Mouse (Mus musculus) regulatory T cell (primary cell): Measurements from ENCODE around the gene Olfr1097.

ENCODE experiments used
- in situ Hi-C: fragments of 300-600 bp; cut with MboI, MseI; formaldehyde crosslinking; loops from one replicate; pipeline ENCODE4 v1.15.1; 2025; ENCODE audit warnings: high pct_unique_total_duplicates

Gene Olfr1097

DNA sequence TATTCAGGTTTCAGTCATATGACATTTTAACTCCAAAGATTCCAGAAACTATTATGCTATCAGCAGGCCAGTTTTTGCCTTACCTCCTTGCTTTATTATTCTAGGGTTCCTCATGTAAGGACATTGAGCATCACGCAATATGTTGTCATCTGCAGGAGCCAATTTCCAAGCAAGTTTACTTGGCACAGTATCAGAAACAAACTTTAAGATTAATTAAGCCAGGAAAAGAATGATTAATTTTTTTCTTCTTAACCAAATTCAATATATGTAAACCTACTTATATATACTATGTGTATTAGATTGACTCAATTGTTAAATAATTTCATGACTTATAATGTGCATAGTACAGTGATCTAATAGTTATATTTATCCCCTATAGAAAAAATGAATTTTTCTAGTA, at the start of gene Olfr1097:
Gene Olfr1097 (minus strand): TSS at position 101 of the 400 bp plus-strand sequence.
- in situ Hi-C loops = no loop called here

DNA sequence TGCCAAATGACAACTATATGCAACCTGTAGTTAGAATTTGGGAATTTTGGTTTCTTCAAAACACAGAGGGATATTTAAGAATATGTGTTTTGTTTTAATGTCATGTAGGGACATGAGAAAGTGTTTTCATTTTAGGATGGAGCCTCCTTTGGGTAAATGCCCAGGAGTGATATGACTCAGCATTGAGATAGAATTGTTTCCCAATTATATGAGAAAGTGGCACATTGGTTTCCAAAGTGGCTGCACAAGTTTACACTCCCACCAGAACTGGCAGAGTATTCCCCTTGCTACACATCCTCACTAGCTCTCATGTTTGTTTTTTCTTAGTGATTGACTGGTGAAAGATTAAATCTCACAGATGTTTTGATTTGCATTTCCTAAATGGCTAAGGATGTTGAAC, 34.5 kb upstream of the Olfr1097 start:
- in situ Hi-C loops = no loop called here

DNA sequence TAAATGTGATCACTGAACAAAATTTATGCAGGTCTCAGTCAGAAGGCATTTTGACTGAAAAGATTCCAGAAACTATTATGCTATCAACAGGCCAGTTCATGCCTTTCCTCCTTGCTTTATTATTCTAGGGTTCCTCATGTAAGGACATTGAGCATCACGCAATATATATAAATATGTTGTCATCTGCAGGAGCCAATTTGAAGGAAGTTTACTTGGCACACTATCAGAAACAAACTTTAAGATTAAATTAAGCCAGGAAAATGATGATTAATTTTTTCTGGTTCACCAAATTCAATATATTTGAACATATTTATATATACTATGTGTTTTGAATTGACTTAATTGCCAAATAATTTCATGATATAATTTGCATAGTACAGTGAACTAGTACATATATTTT, 32.4 kb upstream of the Olfr1097 start, which contains the start of gene Olfr1098:
Gene Olfr1098 (minus strand): TSS at position 101 of the 400 bp plus-strand sequence.
- in situ Hi-C loops = no loop called here

DNA sequence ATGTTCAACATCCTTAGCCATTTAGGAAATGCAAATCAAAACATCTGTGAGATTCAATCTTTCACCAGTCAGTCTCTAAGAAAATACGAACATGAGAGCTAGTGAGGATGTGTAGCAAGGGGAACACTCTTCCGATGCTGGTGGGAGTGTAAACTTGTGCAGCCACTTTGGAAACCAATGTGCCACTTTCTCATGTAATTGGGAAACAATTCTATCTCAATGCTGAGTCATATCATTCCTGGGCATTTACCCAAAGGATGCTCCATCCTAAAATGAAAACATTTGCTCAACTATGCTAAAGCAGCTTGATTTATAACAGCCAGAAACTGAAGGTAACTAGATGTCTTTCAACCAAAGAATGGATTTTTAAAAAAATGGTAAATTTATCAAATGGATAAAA, 13.6 kb upstream of the Olfr1097 start:
- in situ Hi-C loops = loop anchor here (10.0 kb wide), 1 partner anchor 931 kb away; the partner anchor contains the start of genes Olfr1029 and Olfr1030

DNA sequence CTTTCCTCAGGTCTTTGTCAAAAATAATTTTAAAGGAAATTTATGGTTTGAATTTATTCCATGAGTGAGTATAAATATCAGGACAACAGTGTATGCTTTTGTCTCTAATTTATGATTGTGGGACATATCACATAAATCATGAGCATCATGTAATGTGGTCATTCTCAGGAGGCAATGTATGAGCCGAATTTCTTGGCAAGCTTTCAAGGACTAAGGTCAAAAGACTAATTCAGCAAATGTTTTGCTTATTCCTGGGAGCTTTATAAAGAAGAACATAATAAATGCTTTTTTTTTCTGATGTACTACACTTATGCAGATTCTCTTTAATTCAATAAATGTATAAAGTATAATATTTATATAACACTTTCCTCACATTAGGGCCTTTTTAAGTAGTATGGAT, 17.3 kb downstream of the Olfr1097 start, which contains the start of gene Gm13723:
Gene Gm13723 (minus strand): TSS at position 101 of the 400 bp plus-strand sequence.
- in situ Hi-C loops = no loop called here

DNA sequence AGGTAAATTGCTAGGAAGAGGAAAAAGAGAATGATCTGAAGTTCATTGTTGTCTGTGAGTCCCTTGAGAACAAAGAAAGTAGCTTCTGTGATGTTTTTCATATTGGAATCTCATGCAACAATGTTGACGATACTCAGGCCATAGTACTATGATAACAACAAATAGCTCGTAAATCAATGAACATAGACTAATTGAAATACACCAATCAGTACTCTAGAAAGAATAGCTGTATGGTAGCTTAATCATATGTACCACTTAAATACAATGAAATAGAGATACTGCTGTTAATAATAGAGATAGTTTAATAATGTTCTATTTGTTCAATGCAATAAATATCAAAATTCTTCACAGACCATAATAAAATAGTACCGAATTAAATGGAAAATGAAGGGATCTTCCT, 40.4 kb downstream of the Olfr1097 start, which contains the start of gene Olfr1095:
Gene Olfr1095 (minus strand): TSS at position 101 of the 400 bp plus-strand sequence.
- in situ Hi-C loops = no loop called here
